ENCODE assay signal across 10 mouse cellular contexts in the genomic region with DNA sequence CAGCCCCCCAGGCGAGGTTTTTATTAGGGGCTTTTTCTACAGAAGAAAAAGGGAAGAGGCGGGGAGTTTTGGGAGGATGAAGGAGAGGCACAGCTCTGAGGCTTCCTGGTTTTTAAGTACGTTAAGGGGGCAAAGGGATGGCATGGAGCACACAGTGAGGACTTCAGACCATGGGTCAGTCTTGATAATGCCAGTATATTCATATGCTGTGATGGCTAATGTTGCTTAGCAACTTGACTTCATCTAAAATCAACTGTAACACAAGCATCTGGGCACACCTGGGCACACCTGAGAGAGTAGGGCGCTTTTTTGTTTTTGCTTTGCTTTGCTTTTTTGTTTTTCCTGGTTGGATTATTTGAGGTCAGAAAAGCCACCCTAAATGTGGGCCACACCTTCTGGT. TPM values are rescaled to one million over a fixed set of nuclear protein-coding genes. Genes with fewer than 3 reads are reported as not detected.
DNase-seq lines count a peak whose midpoint lies in the region; ATAC-seq and TF ChIP-seq lines count a peak whose summit lies in the region.
"Had no signal": no experiment of that assay in that cellular context is flagged by ENCODE, and none has a peak within 500 bp of the region (broad histone marks: within the 10 kb centered on the region; RNA-seq: fewer than 3 reads in every experiment).

A gene (plus strand): TSS at position 301 of the 400 bp plus-strand sequence.

- no peak for ATAC-seq in erythroblast, adult 5-6 weeks (replicated peaks; ENCODE audit: low FRiP score, poor library complexity, severe bottlenecking)
- no peak for ATAC-seq in megakaryocyte, adult 5-6 weeks (ENCODE audit: poor library complexity, severe bottlenecking)

- 80% methylated on average over 4 of the region's 4 CpGs for WGBS in heart, embryonic 10.5 days

- TF ChIP-seq RAD21 in CH12.LX (IDR thresholded peaks at IDR 0.05; ENCODE audit: low read depth, low read length): no peak

- no peak for TF ChIP-seq CTCF in CH12.LX (conservative IDR thresholded peaks at IDR 0.05 in 1 of 2, IDR thresholded peaks at IDR 0.05 in 1 of 2; ENCODE audit: low read depth in 2 of 2, low read length in 2 of 2)

- dilution Hi-C loops in CH12.LX (cut with MboI; ENCODE audit: extremely low pct_ligation_motif_present, extremely low pct_unique_long_range_greater_than_20kb, low sequenced_read_pairs): no loop called here

- peaks cover 57% of the 10 kb centered on the region for H3K27me3 ChIP-seq in heart, embryonic 10.5 days (ENCODE audit: insufficient read depth, poor library complexity, severe bottlenecking)
- no peaks in the 10 kb centered on the region for H3K27me3 ChIP-seq in CH12.LX (replicated peaks)

- no peak within 1 kb of the TSS for H3K27ac ChIP-seq in heart, embryonic 10.5 days
- H3K27ac ChIP-seq in CH12.LX (ENCODE audit: insufficient read depth, low read depth): no peak within 1 kb of the TSS

- no peaks in the 10 kb centered on the region for H3K79me2 ChIP-seq in CH12.LX (replicated peaks; ENCODE audit: control insufficient read depth, extremely low read depth, insufficient read depth, poor library complexity, severe bottlenecking)

- H3K9ac ChIP-seq in CH12.LX (ENCODE audit: insufficient read depth, low read depth): no peak within 1 kb of the TSS

- no peaks in the 10 kb centered on the region for H3K36me3 ChIP-seq in heart, embryonic 10.5 days
- H3K36me3 ChIP-seq in CH12.LX (replicated peaks in 1 of 2; ENCODE audit: control insufficient read depth in 1 of 2, insufficient read depth in 1 of 2, low read length in 1 of 2): no peaks in the 10 kb centered on the region

- no peak for TF ChIP-seq POLR2A in CH12.LX (IDR thresholded peaks at IDR 0.05; ENCODE audit: low read depth, low read length)

- peaks cover 30% of the 10 kb centered on the region for H3K4me1 ChIP-seq in heart, embryonic 10.5 days
- peaks cover 14 to 34% of the 10 kb centered on the region in 2 experiments for H3K4me1 ChIP-seq in CH12.LX (ENCODE audit: control insufficient read depth in 1 of 2, insufficient read depth in 2 of 2)

- intact Hi-C loops in heart, postnatal 25 days (cut with DNase I): loop anchor here (2.0 kb wide), 1 partner anchor 42 kb away; no protein-coding TSS in a partner anchor

- in situ Hi-C loops in CH12.LX (cut with MboI; ENCODE audit: low pct_ligation_motif_present, low pct_unique_long_range_greater_than_20kb, low sequenced_read_pairs): no loop called here

- H3K4me3 ChIP-seq in heart, embryonic 10.5 days: 0 out of 2 replicates have a peak within 1 kb of the TSS, but pooled peaks have one; percentile 8
- H3K4me3 ChIP-seq in CH12.LX (replicated peaks in 1 of 3; ENCODE audit: low read depth in 2 of 3, low read length in 2 of 3, poor library complexity in 1 of 3): peak within 1 kb of the TSS in 1 of 3 experiments; percentile 41

- DNase-seq in heart, embryonic 10.5 days (ENCODE audit: low spot score): no peak
- DNase-seq in heart, postnatal 25 days (ENCODE audit: low spot score): no peak
- DNase-seq in CH12.LX (ENCODE audit: extremely low read depth): no peak
- no peak for DNase-seq in left cerebral cortex, adult 9 months (ENCODE audit: low spot score in 2 of 2)
- DNase-seq in layer of hippocampus, postnatal 14 days (ENCODE audit: low spot score in 2 of 2): no peak
- no peak for DNase-seq in frontal cortex, postnatal 25 days (ENCODE audit: low spot score in 2 of 2)
- DNase-seq: cerebellum, postnatal 10 days; kidney, postnatal 4 days had no signal

- H3K4me2 ChIP-seq in CH12.LX (ENCODE audit: insufficient read depth, low read depth, poor library complexity, severe bottlenecking): no peak within 1 kb of the TSS

- H3K9me3 ChIP-seq in heart, embryonic 10.5 days: no peaks in the 10 kb centered on the region
- no peaks in the 10 kb centered on the region for H3K9me3 ChIP-seq in CH12.LX (replicated peaks; ENCODE audit: low read length)

- TF ChIP-seq EP300 in CH12.LX (IDR thresholded peaks at IDR 0.05; ENCODE audit: low read length): no peak

TF ChIP-seq in CH12.LX, 34 proteins besides CTCF, POLR2A, EP300 and RAD21:
- no peak for TF ChIP-seq NRF1 (IDR thresholded peaks at IDR 0.05; ENCODE audit: low read depth, low read length)
- TF ChIP-seq MEF2A (IDR thresholded peaks at IDR 0.05; ENCODE audit: borderline replicate concordance, low read depth, low read length): no peak
- TF ChIP-seq SMC3 (IDR thresholded peaks at IDR 0.05; ENCODE audit: low read depth, low read length): no peak
- TF ChIP-seq TBP (conservative IDR thresholded peaks at IDR 0.05; ENCODE audit: low read depth, low read length): no peak
- TF ChIP-seq UBTF (IDR thresholded peaks at IDR 0.05; ENCODE audit: low read depth, low read length): no peak
TF ChIP-seq in CH12.LX: peak in this region for 0.

RNA-seq across cellular contexts. Expression of the gene that starts here (rescaled TPM):
- polyA plus RNA-seq in heart, embryonic 10.5 days (2016; fragmentation: Nextera tagmentation; extraction: Ambion mirVana): 3.6 and 12.5 TPM in 2 replicates
- 1 to 10 TPM; 1.6 to 2.8 TPM for total RNA-seq in heart, postnatal 25 days (2021)
- total RNA-seq in CH12.LX (2012; rRNA removed): 55.5 and 62.0 TPM in 2 replicates
- total RNA-seq in CH12.LX (2014; rRNA removed): 32.9 and 33.6 TPM in 2 replicates
- polyA plus RNA-seq in CH12.LX (2012; ENCODE audit: insufficient read length, low read depth): 10.9 and 14.8 TPM in 2 replicates
- total RNA-seq in erythroblast, adult 5-6 weeks (2015; ENCODE audit: low replicate concordance): 31.8 and 47.3 TPM in 2 replicates
- 0.70 and 11.8 TPM in 2 replicates for total RNA-seq in erythroblast, adult 5-6 weeks (2017; ENCODE audit: low replicate concordance)
- total RNA-seq in megakaryocyte, adult 5-6 weeks (2015): 110 and 111 TPM in 2 replicates
- total RNA-seq in megakaryocyte, adult 5-6 weeks (2017): 48.4 and 56.3 TPM in 2 replicates
- total RNA-seq in layer of hippocampus, postnatal 14 days (2021): 1 to 10 TPM; 3.3 to 6.3 TPM
